Mouse (Mus musculus): ENCODE results near the gene Pter.

DNA sequence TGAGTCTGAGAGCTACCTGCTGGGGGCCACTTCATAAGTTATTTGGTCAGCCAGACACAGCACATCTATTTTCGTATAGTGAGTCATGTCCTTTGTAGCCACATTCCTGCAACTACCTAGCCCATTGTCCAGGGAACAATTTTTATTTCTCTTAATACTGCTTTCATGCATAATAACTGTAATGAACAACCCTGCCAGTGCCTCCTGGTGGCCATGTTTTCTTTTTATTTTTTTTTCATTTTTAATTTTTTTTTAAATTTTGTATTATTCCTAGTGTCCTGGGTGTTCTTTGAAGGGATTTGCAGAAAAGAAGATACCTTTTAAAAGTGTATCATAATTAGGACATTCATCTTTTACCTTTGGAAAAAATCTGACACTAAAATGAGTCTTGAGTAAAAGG lies 84.6 kb downstream of the Pter start:
- no peak for TF ChIP-seq CTCF (IDR thresholded peaks at IDR 0.05; ENCODE audit: borderline replicate concordance, insufficient read depth, low read length)
- no peak for TF ChIP-seq POLR2A (IDR thresholded peaks at IDR 0.05; ENCODE audit: low read depth, low read length)
